Mouse (Mus musculus) liver, embryonic 14.5 days (tissue): ENCODE measurements at regions not wholly inside any gene's neighbourhood (a gene's known extent, or its start where the extent isn't known, plus 50 kb on each side); places are given as distances from the start of the nearest gene placed in this dataset.

Experiments used
- CTCF ChIP-seq: IDR thresholded peaks from 2 replicates; pipeline ENCODE4 v1.5.1; 2016; ENCODE audit warnings: antibody characterized with exemption, low read depth, control low read depth
- EP300 ChIP-seq: IDR thresholded peaks from 2 replicates; pipeline ENCODE4 v1.6.1; 2016; ENCODE audit warnings: antibody characterized with exemption, low read depth

- TF ChIP-seq CTCF (no peak), EP300 (no peak)
These were observed 519.7 kb downstream of the Ebf1 start for GRCm38 (mm10) chr11:45136781-45137180.
